Comparison of ENCODE assay signal across 27 mouse cellular contexts in the genomic region with DNA sequence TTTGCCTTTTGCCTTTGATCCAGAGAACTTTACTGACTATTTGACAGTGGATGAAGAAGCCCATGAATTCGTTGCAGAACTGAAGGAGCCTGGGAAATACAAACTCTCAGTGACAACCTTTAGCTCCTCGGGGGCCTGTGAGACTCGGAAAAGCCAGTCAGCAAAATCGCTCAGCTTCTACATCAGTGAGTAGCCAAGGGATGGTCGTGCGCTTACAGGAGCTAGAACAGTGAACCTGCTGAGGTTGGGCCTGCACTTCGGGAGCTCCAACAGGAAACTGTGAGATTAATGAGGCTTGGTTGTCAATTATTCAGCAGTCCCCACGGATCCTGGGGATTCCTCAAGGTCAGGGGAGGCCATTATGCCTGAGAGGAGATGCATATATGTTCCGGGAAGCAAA.
DNase-seq lines count a peak whose midpoint lies in the region; ATAC-seq and TF ChIP-seq lines count a peak whose summit lies in the region.
"Had no signal": no experiment of that assay in that cellular context is flagged by ENCODE, and none has a peak within 500 bp of the region (broad histone marks: within the 10 kb centered on the region; RNA-seq: fewer than 3 reads in every experiment).

No protein-coding gene starts in this region.

- no peaks in the 10 kb centered on the region for H3K9me3 ChIP-seq in hindbrain, postnatal 0 days (ENCODE audit: low read length)
- H3K9me3 ChIP-seq in hindbrain, embryonic 10.5 days: no peaks in the 10 kb centered on the region
- peaks cover 7% of the 10 kb centered on the region; the same call in 1 of the 2 replicates for H3K9me3 ChIP-seq in neural tube, embryonic 13.5 days
- 0 out of 2 replicates have a peak, but pooled peaks cover 3% of the 10 kb centered on the region for H3K9me3 ChIP-seq in neural tube, embryonic 15.5 days (replicated peaks)
- no peaks in the 10 kb centered on the region for H3K9me3 ChIP-seq in midbrain, embryonic 14.5 days (ENCODE audit: control insufficient read depth, low read length)
- H3K9me3 ChIP-seq: forebrain, embryonic 13.5 days; liver, embryonic 12.5 days; stomach, embryonic 15.5 days had no signal

- peak; percentile 23 for DNase-seq in hindbrain, postnatal 0 days (ENCODE audit: low spot score)
- DNase-seq in hindbrain, embryonic 10.5 days (ENCODE audit: low spot score): no peak
- peak; percentile 66 for DNase-seq in midbrain, embryonic 14.5 days
- peak; percentile 46 for DNase-seq in retina, postnatal 1 day
- DNase-seq in thymus, postnatal 36 days: no peak
- DNase-seq in layer of hippocampus, adult 8-10 months (ENCODE audit: low spot score in 2 of 2): no peak
- DNase-seq: adrenal gland, adult 2 months; adrenal gland, postnatal 36 days; B cell, adult 2 months; cerebellum, adult 2 months; cerebellum, postnatal 14 days; gastrocnemius, postnatal 25 days; heart, adult 18-20 months; heart, postnatal 4 days; kidney, postnatal 14 days; liver, postnatal 0 days; lung, postnatal 36 days; right cerebral cortex, postnatal 25 days had no signal

- H3K4me2 ChIP-seq in hindbrain, postnatal 0 days (ENCODE audit: low read depth, low read length): no peak overlapping the region
- no peak overlapping the region for H3K4me2 ChIP-seq in neural tube, embryonic 13.5 days
- H3K4me2 ChIP-seq in neural tube, embryonic 15.5 days: no peak overlapping the region
- no peak overlapping the region for H3K4me2 ChIP-seq in midbrain, embryonic 14.5 days (ENCODE audit: low read length)
- H3K4me2 ChIP-seq: forebrain, embryonic 13.5 days; heart, embryonic 11.5 days; liver, embryonic 12.5 days; stomach, embryonic 15.5 days had no signal

- no peak overlapping the region for H3K27ac ChIP-seq in hindbrain, postnatal 0 days
- no peak overlapping the region for H3K27ac ChIP-seq in hindbrain, embryonic 10.5 days
- 0 out of 2 replicates have a peak overlapping the region, but pooled peaks have one; percentile 5 for H3K27ac ChIP-seq in neural tube, embryonic 13.5 days (replicated peaks)
- no peak overlapping the region for H3K27ac ChIP-seq in neural tube, embryonic 15.5 days (replicated peaks)
- peak overlapping the region; percentile 42; the same call in 1 of the 2 replicates for H3K27ac ChIP-seq in midbrain, embryonic 14.5 days (replicated peaks; ENCODE audit: low read depth, low read length)
- H3K27ac ChIP-seq: forebrain, embryonic 13.5 days; left cerebral cortex, adult 2 months; liver, embryonic 12.5 days; stomach, embryonic 15.5 days had no signal

- no peaks in the 10 kb centered on the region for H3K4me1 ChIP-seq in hindbrain, postnatal 0 days (ENCODE audit: insufficient read depth, low read length)
- peaks cover 5% of the 10 kb centered on the region; the same call in 1 of the 2 replicates for H3K4me1 ChIP-seq in hindbrain, embryonic 10.5 days (replicated peaks)
- H3K4me1 ChIP-seq in neural tube, embryonic 13.5 days (replicated peaks): 0 out of 2 replicates have a peak, but pooled peaks cover 6% of the 10 kb centered on the region
- 0 out of 2 replicates have a peak, but pooled peaks cover 3% of the 10 kb centered on the region for H3K4me1 ChIP-seq in neural tube, embryonic 15.5 days
- H3K4me1 ChIP-seq in midbrain, embryonic 14.5 days (ENCODE audit: control insufficient read depth, insufficient read depth, low read length): peaks cover 4% of the 10 kb centered on the region; the same call in 1 of the 2 replicates
- H3K4me1 ChIP-seq: forebrain, embryonic 13.5 days; liver, embryonic 12.5 days; stomach, embryonic 15.5 days had no signal

- H3K27me3 ChIP-seq in hindbrain, postnatal 0 days (ENCODE audit: insufficient read depth, low read length): no peaks in the 10 kb centered on the region
- no peaks in the 10 kb centered on the region for H3K27me3 ChIP-seq in hindbrain, embryonic 10.5 days (ENCODE audit: insufficient read depth, poor library complexity, severe bottlenecking)
- H3K27me3 ChIP-seq in neural tube, embryonic 13.5 days: no peaks in the 10 kb centered on the region
- no peaks in the 10 kb centered on the region for H3K27me3 ChIP-seq in neural tube, embryonic 15.5 days (replicated peaks)
- no peaks in the 10 kb centered on the region for H3K27me3 ChIP-seq in midbrain, embryonic 14.5 days (ENCODE audit: control insufficient read depth, insufficient read depth, low read length)
- H3K27me3 ChIP-seq: forebrain, embryonic 13.5 days; liver, embryonic 12.5 days; stomach, embryonic 15.5 days had no signal

- H3K36me3 ChIP-seq in hindbrain, postnatal 0 days (ENCODE audit: insufficient read depth, low read length): peaks cover 3% of the 10 kb centered on the region; the same call in 1 of the 2 replicates
- H3K36me3 ChIP-seq in hindbrain, embryonic 10.5 days: peaks cover 7% of the 10 kb centered on the region; the same call in 1 of the 2 replicates
- H3K36me3 ChIP-seq in neural tube, embryonic 13.5 days: peaks cover 43% of the 10 kb centered on the region
- H3K36me3 ChIP-seq in neural tube, embryonic 15.5 days: peaks cover 18% of the 10 kb centered on the region
- H3K36me3 ChIP-seq in midbrain, embryonic 14.5 days (ENCODE audit: control insufficient read depth, insufficient read depth, low read length): peaks cover 23% of the 10 kb centered on the region
- H3K36me3 ChIP-seq: liver, embryonic 12.5 days; stomach, embryonic 15.5 days had no signal

- no peak overlapping the region for H3K9ac ChIP-seq in hindbrain, postnatal 0 days (replicated peaks; ENCODE audit: low read length)
- H3K9ac ChIP-seq in neural tube, embryonic 13.5 days: no peak overlapping the region
- no peak overlapping the region for H3K9ac ChIP-seq in neural tube, embryonic 15.5 days (replicated peaks)
- no peak overlapping the region for H3K9ac ChIP-seq in midbrain, embryonic 14.5 days (replicated peaks; ENCODE audit: low read length)
- H3K9ac ChIP-seq: forebrain, embryonic 13.5 days; liver, embryonic 12.5 days; liver, postnatal 0 days; stomach, embryonic 15.5 days had no signal

- WGBS in hindbrain, postnatal 0 days: 40% methylated on average over 9 of the region's 9 CpGs
- WGBS in hindbrain, embryonic 10.5 days: 61% methylated on average over 9 of the region's 9 CpGs
- whole genome bisulfite sequencing in neural tube, embryonic 13.5 days: 46% methylated on average over 9 of the region's 9 CpGs
- WGBS in neural tube, embryonic 15.5 days: 48% methylated on average over 9 of the region's 9 CpGs
- WGBS in midbrain, embryonic 14.5 days: 42% methylated on average over 9 of the region's 9 CpGs

- ATAC-seq in hindbrain, postnatal 0 days: no peak
- 0 out of 2 replicates have a peak, but pooled peaks have one; percentile 40 for ATAC-seq in neural tube, embryonic 13.5 days (ENCODE audit: low read depth)
- no peak; the same call in 1 of the 2 replicates for ATAC-seq in neural tube, embryonic 15.5 days (ENCODE audit: low FRiP score)
- ATAC-seq in midbrain, embryonic 14.5 days (ENCODE audit: low FRiP score, low TSS enrichment): no peak
- ATAC-seq: activated CD4-positive, CD25-positive, alpha-beta regulatory T cell, adult 4 months; forebrain, embryonic 13.5 days; intestine, postnatal 0 days; liver, embryonic 12.5 days; liver, postnatal 0 days had no signal

- TF ChIP-seq CTCF in hindbrain, postnatal 0 days (IDR thresholded peaks at IDR 0.05; ENCODE audit: low read depth): no peak

- no peak overlapping the region for H3K4me3 ChIP-seq in hindbrain, postnatal 0 days (ENCODE audit: low read length)
- no peak overlapping the region for H3K4me3 ChIP-seq in hindbrain, embryonic 10.5 days
- no peak overlapping the region for H3K4me3 ChIP-seq in neural tube, embryonic 13.5 days
- no peak overlapping the region for H3K4me3 ChIP-seq in neural tube, embryonic 15.5 days (replicated peaks)
- H3K4me3 ChIP-seq in midbrain, embryonic 14.5 days (replicated peaks; ENCODE audit: low read depth, low read length): no peak overlapping the region
- H3K4me3 ChIP-seq: forebrain, embryonic 13.5 days; left cerebral cortex, adult 2 months; liver, embryonic 12.5 days; stomach, embryonic 15.5 days had no signal

Comparison
In these comparisons a context has a peak if more than half of its experiments do, and no peak if none do; other contexts are left out.
1. DNase-seq: peak in hindbrain, postnatal 0 days (single experiment), midbrain, embryonic 14.5 days (single experiment) and retina, postnatal 1 day (single experiment); none in hindbrain, embryonic 10.5 days (single experiment), thymus, postnatal 36 days (0 of 2) and layer of hippocampus, adult 8-10 months (0 of 2).
2. H3K27ac ChIP-seq: peak in neural tube, embryonic 13.5 days (single experiment) and midbrain, embryonic 14.5 days (single experiment); none in hindbrain, postnatal 0 days (single experiment), hindbrain, embryonic 10.5 days (single experiment) and neural tube, embryonic 15.5 days (single experiment).